Mouse (Mus musculus) naive thymus-derived CD4-positive, alpha-beta T cell, adult 2 months (primary cell): ENCODE measurements at regions not wholly inside any gene's neighbourhood (a gene's known extent, or its start where the extent isn't known, plus 50 kb on each side); places are given as distances from the start of the nearest gene placed in this dataset.

Experiments used
- DNase-seq: peaks from one replicate; pipeline ENCODE4 v3.0.0-alpha.2; 2011; ENCODE audit warnings: low read depth

DNA sequence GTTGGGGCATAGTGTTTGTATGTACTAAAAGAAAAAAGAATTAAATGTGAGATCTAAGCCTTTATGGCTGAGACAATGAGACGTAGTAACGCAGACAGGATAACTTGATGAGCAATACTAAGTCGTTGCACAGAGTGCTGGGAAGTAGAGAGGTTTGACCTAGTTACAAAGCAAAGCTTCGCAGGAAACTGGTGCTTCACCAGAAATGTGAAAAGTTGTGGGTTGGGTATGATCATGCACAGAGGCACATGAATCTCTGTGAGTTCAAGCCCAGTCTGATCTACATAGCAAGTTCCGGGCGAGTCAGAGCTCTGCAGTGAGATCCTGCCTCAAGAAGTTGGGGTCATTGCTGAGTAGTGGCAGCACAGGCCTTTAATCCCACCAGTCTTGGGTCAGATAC is 65.3 kb upstream of the Jmy start:
- DNase-seq: no peak

GRCm38 (mm10) chr13:93564091-93564490 is 64.5 kb upstream of the Jmy start:
- DNase-seq: no peak

DNA sequence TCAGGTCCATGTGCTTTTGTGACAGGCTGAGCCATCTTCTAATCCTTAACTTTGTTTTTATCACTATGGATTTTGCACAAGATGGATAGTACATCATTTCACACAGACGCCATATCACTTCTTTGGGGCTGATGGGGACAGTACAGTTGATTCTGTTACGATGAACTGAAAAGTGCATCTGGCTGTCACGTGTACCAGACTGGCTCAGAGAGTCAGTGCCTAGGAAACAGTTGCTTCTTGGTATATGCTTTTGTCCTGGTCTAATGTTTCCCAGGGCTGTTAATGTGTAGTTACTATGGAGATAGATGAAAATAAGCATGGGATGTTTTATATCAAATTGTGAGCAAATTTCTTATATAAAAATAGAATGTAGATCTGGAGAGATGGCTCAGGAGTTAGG is 60.7 kb upstream of the Jmy start:
- DNase-seq: no peak

DNA sequence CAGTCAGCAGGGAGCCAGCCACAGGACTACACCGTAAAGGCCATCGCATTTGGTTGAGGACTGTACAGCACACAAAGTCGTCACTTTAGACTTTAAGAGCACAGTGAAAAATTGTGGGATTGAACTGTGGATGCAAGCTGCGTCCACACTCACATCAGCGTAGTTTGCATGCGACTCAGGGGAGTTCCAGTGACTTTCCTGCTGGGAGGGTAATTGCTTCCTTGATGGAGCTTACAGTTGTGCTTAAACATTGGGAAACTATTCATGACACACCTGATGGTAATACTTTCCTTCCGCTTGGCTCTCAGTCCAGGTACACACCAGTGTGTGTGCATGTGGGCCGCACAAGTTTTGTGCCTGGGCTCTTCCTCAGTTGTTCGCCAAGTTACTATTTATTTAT is 59.0 kb upstream of the Jmy start:
- DNase-seq: no peak

DNA sequence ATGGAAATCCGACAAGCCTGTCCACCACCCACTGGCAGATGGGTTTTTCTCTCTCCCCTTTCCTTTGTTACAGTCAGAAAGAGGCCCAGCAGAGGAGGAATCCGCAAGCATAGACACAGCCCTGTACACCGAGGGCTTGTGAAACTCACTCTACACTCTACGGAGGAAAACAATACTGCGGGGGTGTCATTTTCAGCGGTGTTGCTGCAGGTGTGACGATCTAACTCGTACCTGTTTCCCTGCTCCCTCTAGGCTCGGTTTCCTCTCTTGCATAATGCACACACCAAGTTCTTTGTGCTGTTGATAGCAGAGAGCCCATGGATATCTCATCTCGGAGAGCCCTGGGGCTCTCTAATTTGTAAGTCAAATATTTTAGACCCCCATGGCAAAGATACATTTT is 56.5 kb upstream of the Jmy start:
- no peak for DNase-seq

DNA sequence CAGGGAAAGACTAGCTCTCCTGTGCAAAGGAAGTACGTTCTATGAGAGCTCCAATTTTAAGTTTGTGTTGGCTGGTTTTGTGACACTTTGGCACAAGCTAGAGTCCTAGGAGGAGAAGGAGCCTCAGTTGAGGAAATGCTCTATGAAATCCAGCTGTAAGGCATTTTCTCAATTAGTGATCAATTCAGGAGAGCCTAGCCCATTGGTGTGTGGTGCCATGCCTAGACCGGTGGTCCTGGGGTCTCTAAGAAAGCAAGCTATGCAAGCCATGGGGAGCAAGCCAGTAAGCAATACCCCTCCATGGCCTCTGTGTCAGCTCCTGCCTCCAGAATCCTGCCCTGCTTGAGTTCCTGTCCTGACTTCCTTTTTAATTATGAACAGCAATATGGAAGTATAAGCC is 55.3 kb upstream of the Jmy start:
- no peak for DNase-seq

- DNase-seq: peak; percentile 29
Measured at GRCm38 (mm10) chr13:93553932-93554331, 54.3 kb upstream of the Jmy start.

- DNase-seq: no peak
Measured at GRCm38 (mm10) chr13:93553271-93553670, 53.7 kb upstream of the Jmy start.

GRCm38 (mm10) chr13:93550311-93550710 is 50.7 kb upstream of the Jmy start:
- no peak for DNase-seq
